Mouse (Mus musculus) left cerebral cortex, adult 9 months (tissue): ENCODE data around the gene Pappa2.
A peak's percentile ranks its signal among the peaks of the same experiment; 100 is the strongest.

ENCODE experiments used
- DNase-seq, 2 experiments: peaks; one replicate each; pipeline ENCODE4 v3.0.0; 2022; ENCODE audit warnings: low spot score in 2 of 2

Gene Pappa2

DNA sequence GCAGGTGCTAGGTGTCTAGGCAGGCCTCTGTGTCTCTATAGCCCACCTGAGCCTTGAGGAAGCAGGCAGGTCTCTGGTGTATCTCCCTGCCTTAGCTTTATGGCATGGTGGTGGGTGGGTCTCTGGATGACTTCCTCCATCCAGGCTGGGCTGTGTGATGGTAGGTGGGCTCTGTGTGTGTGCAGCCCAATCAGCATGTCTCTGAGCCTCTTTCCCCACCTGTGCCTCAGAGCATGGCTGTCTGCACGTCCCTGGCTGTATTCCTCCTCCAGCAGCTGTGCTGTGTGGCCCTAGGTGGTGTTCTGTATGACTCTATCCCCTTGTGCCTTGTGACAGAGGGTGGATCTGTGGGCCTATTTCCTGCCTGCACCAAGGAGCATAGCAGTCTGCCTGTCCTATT, at the start of gene Pappa2:
Pappa2 (minus strand) TSS at position 101 of the 400 bp plus-strand sequence.
- DNase-seq = no peak

DNA sequence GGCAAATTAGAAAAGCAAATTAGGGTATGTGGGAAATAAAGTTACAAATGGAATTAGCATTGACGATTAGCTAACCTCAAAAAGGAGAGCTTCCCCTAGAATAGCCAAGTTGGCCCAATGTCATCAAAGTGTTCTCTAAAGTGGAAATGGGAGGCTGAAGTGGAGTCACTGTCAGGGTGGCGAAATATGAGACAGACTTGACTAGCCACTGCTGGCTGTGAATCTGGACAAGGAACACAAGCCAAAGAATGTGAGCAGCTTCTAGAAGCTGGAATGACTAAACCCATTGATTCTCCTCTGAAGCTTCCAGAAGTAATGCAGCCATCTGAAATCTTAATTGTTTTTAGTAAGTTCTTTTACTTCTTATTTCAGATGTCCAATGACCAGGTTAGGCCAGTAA, 48.8 kb upstream of the Pappa2 start:
- no peak for DNase-seq

DNA sequence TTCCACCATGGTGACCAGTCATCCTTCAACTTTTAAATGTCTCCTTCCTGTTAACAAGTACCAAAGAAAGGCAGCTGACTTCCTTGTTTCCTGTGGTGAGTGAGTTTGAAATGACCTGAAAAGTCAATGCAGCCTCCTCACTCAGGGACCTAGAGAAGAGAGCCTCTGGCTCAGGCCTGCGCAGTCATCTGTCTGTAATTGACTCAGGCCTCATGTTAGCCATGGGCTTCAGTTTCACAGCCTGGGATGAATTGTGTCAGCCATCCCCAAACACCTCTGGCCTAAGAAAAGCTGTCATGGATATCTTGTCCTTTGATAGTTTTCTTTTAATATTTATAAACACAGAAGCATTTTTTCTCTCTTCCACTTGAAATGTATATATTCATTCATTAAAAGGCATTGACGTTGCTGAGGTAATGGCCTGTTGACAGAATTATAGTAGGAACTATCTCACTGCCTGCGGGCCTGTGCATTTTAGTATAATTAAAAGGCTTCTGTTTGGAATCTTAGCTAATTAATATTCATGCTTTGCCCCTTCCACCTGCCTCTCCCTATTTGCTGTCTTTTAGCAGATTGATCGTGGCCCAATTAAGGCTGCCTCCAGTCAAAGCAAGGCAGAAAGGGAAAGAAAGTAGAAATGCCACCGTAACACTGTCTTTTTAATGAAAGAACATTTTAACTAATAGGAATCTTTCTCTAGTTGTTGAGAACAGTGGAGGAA, 34.8 kb upstream of the Pappa2 start:
- DNase-seq = no peak

DNA sequence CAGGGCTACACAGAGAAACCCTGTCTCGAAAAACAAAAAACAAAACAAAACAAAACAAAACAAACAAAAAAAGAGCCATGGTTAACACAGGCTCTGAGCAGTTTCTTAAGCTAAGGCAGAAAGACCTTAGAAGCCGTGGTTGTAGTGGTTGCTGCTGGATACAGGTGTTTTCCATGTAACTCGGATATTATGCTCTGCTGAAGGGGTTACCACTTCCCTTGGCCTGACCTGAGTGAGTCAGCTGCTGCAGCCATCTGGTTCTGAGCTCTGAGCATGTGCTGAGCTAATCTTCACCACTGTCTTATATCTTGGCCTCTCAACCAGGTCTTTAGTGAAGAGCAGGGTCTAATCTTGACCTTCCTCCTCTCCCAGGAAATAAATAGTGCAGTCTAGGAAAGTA, 6.8 kb upstream of the Pappa2 start:
- DNase-seq = no peak

DNA sequence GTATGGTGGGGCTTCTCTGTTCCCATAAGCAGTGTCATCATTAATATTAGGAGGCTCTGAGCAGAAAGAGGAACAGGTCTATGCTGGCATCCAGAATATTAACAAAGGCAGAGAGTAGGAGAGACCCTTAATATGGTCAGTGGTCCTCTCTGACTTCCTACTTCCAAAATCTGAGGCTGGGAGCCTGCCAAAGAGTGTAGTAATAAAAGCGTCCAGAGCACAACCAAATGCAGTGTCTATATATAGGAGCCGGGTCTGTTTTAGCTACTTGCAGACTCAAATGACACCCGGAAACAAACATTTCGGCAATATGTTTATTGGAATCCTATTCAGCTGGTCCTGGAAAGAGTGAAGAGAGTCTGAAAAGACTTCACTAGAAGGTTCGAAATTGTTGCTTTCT, 17.9 kb downstream of the Pappa2 start:
- no peak for DNase-seq

DNA sequence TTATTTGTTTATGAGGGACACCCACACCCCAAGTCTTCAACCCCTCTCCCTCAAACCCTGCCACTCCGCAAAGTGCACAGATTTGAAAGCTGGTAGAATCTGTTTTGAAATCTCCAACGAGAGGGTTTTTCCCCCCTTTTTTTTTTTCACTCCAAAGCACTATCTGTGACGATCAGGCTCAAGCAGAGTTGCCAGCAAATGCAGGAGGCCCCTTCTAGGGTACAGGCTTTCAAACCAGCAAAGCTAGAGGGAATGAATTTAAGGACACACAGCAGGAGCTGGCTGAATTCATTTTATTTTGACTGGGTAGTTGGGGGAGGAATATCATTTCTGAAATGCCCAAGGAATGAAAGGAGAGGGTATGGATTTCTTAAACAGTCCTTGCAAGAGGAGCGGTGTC, 19.3 kb downstream of the Pappa2 start:
- DNase-seq = no peak

DNA sequence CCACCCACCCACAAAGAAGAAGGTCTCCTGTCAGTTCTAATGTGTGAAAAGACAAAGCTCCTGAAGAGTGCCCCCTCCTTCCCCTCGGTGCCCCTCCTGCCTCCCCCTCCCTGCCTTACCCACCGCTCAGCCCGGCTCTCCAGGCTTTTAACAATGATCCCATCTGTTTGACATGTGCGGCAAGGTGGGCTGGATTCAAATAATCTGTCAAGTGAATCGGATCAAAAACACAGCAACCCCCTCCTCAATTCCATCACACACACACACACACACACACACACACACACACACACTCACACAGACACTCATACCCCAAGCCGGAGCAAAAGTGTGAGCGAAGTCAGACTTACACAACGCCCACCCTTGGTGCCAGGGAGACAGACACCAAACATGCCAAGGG, 19.7 kb downstream of the Pappa2 start:
- DNase-seq = no peak

DNA sequence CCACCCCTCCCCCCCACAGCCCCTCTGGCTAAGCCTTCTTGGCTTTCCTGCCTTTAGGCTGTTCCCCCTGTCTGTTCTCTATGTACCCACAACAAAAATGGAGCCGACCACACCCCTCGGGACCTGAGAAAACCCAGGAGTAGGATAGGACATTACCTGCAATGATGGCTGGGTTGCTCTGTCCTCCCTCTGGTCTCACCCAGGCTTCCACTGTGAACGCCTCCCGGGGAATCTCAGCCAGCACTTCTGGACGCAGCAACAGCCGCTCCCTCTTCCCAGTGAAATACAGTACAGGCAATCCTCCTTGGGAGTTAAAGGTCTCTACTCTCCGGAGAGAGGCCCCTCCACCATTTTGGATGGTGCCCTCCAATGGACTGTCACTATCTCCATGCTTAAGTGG, 23.9 kb downstream of the Pappa2 start:
- no peak for DNase-seq

DNA sequence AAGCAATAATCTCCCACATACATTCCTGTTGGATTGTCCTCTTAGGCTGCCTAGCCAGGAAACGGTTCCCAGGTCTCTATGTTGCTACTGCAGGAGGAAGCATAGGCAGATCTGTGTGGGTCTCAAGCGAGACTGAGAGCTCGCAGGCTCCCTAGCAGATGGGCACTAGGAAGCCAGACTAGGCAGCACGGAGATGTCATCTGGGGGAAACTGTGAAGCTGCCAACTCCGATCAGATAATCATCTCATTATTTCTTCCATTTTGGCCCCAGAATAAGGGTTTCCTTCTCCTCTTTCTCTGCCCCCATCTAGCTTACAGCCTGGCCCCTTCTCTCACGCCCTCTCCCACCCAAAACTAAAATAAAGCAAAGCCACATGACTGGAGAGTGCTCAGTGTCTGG, 25.5 kb downstream of the Pappa2 start:
- DNase-seq = no peak

DNA sequence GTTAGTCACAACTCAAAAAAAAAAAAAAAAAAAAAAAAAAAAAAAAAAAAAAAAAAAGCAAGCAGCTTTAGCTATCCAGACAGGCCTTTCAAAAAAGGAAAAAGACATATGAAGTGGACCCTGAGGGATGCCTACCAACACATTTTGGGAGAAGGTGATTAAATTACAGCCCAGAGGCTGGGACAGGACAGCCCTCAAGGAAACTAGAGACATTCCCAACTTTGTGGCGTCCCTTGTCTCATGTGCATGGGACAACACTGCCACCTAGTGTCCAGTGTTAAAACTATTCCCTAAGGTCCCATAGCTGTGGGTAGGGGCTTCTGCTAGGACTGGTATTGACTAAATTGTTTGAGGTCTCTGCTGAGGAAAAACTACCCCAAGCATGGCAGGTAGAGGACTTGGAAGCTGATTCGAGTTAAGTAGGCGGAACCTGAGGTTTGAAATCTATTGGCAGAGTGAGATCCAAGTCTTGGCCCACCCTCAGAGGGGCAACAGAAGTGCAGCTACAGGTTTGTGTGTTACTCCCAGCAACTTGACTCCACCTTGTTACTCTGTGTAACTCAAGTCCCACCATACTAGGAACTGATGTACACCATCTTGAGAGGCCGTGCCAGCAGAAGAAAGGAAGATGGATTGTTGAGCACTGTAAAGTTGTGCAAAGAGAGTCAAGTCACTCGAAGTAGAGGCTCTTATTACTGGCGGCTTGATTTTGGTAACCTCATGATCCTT, 26.6 kb downstream of the Pappa2 start:
- peak in 1 of 2 experiments; percentile 55 for DNase-seq

DNA sequence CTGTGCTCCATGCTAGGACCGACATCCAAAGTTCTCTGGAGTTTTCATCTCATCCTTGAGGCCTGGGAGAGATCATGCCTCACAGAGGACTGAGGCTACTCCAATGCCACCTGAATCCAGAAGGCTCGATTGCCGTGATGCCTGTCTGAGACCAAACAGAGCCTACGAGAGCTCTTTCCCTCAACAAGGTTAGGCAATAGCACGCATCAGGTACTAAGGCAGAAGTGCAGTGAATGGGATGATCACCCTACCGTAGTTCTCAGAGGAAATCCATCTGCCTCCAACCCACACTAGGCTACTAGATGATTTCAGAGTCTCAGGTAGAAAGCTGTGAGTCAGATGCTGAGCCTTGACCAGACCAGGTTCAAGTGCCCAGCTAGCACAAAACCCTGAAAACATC, 31.2 kb downstream of the Pappa2 start:
- no peak for DNase-seq

DNA sequence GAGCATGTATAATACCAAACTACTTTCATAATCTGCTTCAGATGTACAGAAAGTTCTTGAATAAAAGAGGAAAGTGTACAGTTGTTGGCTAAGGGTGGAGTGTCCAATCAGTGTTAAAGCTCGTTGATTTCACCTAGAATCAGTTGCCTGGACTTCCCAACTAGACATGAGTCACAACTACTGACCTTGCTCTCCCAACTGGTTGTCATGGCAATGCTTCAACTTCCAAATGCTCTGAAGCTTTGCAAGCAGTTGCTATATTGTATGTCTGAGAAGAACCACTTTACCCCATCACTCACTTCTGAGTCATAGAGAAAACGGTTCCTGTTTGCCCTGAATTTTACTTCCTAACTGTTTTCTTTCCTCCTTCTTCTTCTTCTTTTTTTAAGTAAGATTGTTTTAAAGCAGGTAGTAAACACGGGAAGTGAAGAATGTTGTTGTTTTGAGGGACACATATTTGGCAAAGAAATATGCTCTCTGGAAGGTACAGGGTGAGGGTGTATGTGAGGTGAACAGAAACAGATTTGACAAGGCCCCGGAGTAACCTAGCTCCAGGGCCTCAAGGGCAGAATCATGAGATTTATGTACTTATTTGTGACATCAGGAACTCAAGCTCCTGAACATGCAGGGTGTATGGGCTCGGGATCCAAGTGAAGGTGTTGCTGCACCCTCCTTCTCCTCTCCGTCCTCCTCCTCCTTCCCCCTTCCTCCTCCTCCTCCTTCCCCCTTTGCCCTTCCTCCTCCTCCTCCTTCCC, 32.1 kb downstream of the Pappa2 start:
- DNase-seq = no peak

DNA sequence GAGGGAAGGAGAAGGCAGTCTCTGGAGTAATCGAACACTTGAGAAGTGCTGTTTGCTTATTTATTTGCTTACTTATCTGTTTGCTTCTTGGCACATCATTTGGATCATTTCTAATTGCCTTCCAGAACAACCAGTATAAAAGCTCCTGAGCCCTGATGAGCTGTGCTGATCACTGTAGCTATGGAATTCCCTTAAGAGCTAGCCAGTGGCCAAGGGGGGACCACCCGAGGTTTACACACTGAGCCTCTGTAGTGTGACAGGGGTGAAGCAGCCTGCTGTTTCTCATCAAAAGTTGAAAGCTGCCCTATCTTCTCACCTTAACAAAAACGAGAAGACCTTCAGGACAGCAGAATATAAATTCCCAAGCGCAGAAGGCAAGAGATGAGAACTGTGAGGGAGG, 35.4 kb downstream of the Pappa2 start:
- no peak for DNase-seq

DNA sequence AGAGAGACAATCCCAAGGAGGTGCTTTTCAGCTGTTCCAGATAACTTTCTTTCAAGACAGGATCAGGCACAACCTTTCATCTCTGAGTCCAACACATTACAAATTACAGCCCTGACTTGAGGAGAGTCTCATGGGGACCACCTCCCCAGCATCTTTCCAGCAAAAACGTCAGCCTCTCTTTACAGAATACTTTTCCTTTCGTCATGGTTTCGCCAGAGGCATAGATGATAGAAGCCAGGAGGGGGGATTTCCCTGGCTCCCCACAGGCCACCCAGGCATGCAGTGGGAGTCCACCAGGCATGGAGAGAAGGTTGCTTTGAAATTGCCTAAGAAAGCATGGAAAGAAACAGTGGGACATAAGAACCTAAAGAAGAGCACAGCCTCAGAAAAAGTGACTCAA, 37.4 kb downstream of the Pappa2 start:
- no peak for DNase-seq

DNA sequence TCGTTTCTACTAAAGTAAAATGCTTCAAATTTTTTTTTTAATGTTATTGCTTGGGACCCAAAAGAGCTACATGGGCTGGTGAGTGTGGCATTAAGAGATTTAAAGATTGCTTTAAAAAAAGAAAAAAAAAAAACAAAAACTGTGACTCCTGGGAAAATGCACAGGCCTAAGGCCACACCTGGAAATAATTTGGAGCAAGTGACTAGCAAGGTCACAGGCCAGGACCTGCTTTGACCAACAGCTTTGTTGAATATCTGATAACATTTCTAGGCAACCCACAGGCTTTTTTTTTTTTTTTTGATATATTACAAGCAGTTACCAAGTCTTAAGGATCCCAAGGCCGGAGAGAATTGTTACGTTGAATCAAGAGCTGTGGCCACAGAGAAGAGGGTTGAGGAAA, 39.3 kb downstream of the Pappa2 start:
- no peak for DNase-seq

DNA sequence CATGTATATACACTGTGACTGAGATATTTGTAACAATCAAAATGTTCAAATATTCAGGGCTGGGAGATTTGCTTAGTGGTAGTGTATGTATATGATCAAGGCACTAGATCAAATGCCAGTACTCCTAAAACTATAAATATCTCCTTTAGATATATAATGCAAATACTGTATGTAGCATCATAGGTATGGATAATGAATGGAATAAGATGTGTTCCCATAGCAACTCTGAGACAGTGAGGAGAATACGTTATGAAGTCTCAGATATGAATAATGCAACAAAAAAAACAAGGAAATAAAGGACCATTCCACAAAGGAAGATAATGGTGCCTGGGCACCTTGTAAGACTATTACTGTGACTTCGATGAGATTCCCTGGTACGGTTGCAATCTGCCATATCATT, 45.8 kb downstream of the Pappa2 start:
- DNase-seq = no peak

DNA sequence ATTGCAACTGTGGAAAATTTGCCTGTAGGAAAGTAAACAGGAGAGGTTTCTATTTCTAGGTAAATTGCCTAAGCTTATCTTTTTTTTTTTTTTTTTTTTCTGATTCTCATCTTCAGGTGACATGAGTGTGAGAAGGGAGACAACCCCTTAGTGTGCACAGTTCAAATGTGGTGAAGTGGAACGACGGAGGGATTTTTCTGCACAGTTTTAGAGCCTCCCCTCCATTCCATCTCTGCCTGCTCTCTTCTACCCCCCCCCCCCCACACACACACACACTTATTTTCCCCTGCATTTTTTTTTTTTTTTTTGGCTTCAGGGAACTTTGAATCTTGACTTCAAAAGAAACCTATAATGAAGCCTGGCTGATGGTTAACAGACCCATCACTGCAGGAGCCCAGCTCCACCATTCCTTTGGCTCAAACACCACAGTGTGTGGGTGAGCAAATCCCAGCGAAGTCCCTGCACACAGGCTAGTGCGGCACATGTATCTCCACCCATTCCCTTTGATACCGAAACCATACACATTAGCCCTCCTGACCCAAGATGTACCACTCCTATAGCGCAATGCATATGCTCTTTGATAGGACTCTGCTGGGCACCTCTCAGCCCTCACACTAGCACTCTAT, 49.0 kb downstream of the Pappa2 start:
- no peak for DNase-seq

DNA sequence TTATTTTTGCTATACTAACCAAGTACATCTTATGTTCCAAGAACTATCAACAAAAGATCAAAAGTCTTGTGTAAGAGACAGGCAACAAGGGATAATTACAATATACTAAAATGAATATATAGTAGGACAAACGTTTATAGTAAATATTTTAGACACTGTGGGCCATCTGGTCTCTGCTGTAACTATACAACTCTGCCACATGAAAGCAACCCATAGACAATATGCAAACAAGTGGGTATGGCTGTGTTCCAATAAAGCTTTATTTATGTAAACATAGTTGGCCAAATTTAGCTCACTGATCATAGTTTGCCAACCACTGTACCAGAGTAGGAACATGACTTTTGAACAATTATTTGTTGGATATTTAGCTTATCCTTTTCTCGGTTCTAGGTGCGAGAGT, 50.9 kb downstream of the Pappa2 start:
- no peak for DNase-seq

DNA sequence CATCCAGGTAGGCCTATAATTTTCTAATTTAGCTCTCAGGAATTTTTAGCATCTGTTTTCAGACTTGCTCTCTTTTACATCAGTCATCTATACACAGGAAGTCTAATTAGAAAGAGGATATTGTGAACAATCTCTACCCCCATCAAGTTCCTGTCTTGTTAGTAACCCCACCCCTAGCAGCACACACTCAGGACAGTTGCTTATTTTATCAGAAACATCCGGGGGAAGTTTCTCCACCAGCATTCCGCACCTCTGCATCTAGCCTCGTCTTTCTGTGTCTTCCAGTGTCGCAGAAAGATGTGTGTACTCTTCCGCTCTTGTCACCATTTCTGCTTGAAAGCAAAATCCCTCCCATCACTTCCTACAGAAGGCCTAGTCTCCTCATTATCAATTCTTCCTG, 59.8 kb downstream of the Pappa2 start:
- DNase-seq = no peak

DNA sequence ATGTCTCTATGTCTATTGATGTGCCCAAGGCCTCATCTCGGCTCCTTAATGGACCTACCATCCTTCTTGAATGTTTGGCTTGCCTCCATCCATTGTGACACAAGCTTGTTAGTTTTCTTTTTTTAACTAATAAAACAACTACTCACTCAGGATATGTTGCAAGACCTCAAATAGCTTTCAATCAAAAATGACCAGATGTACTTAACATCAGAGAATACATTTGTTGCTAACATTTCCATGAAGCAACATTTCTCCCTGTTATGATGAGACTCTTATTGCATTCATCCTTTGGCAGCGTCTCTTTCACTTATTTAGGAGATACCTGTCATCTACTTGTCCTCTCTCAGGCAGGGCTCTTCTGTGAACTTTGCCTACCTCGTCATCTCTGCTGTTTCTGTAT, 61.4 kb downstream of the Pappa2 start:
- DNase-seq = no peak

DNA sequence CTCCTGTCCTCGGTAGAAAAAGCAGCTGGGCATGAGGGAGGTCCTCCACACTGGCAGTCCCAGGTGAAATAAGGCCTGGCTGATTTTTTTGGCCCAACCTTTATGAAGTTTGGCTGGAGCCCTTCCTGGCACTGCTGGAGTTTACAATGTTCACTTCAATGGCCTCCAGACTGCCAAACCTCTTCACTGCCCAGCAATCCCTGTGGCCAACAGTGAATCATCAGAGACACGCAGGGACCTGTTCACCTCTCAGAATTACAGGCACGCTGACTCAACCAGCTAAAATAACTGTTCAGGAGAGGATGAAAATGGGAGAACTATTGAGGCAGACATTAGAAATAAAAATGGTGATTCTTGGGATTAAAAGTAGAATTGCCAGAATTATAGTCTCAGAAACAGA, 63.2 kb downstream of the Pappa2 start:
- DNase-seq = no peak

DNA sequence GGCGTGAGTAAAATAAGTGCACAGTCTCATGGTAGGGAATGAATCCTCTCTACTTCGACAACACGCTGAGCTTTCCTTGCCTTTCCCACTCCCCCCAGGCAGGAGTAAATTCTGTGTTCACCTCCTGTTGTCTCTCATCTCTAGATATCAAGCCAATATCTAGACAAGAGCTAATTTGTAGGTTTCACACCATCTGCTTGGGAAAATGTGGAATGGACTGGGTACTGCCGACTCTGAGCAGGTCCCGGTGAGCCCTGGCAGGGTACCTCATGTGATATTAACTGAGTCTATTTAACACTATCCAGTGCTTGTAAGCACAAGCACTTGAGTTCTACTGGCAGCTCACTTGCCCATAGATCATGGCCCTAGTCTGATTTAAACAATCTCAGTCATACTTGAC, 64.7 kb downstream of the Pappa2 start:
- DNase-seq = no peak
